Mouse (Mus musculus) adrenal gland, postnatal 36 days (tissue): Measurements from ENCODE around the gene Tbc1d22a. TPM values are rescaled to one million over a fixed set of nuclear protein-coding genes. Genes with fewer than 3 reads are reported as not detected.

ENCODE experiments used
- DNase-seq, 2 experiments: peaks; one replicate each; pipeline ENCODE4 v3.0.0; 2021; ENCODE audit warnings: mixed read lengths in 1 of 2
- total RNA-seq, 2 experiments: library from RNA; stranded (reverse); gene quantifications; 2 replicates each; pipeline ENCODE4 v1.2.3; 2021

Gene Tbc1d22a
- total RNA-seq, 2 experiments from 2014 or later = 28.9 to 35.6 TPM

DNA sequence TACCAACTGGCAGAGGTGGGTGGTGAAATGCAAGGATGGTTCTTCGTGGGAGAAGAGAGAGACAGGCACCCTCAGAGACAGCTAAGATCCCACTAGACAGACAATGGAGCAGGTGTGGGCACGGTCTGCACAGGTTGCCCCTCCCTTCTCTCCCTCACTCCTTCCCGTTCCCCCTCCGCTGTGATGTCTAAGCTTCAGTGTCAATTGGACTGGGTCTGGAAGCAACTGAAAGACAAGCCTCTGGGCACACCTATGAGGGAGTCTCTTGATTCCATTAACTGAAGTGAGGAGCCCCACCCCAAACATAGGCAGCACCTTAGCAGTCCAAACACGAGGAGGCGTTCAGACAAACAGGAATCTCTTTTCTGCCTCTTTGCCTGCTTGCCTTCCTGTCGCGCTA is 293.3 kb downstream of the Tbc1d22a start:
- DNase-seq = no peak

DNA sequence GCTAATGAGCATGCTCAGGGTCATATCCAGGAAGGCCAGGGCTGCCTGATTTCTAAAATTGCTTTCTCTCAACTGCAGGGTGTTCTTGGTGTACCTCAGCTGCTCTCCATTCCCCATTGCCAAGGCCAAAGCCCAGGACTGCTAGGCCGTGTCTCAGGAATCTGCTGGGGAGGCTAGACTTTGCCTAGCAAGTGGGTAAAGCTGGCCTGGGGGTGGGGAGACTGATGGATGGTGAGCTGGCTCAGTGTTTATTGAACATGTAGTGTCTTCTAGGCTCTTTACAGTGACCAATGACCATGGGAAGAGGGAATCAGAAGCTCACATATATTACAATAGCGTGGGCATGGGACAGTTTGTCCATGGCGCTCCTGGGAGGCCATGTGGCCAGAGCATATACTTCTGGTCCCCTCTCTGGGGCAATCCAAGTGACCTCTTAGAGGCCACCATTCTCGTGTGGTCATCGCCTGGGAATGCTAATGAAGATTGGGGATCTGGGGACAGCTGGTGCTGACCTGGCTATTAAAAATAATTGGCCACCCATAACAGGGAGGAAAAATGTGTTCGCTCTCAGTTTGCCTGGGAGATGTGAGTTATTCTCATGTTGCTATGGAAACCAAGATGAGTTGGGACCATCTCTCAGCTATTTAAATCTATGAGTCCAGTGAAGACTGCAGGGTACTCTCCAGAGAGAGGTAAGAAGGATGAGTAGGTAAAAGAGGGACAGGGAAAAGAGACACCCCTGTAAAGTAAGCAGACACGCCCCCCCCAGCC is 294.3 kb downstream of the Tbc1d22a start:
- no peak for DNase-seq

DNA sequence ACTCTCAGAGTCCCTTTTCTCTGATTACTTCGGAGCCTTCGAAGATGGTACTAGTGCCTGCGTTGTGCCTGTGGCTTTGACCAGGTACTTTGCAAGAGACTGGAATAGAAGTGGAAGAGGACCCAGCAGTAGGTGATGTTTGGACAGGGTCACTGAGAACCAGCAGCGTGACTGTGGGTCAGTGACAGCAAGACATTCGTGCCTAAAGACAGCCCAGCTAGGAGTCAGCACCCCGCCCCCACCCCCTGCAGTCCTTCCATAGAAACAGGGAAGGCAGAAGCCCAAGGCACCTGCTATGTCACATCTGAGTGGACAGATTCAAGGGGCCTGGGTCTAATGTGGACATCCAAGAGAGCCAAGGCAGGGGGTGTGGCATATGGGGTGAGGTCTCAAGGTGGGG is 295.3 kb downstream of the Tbc1d22a start:
- DNase-seq = no peak

GRCm38 (mm10) chr15:86511181-86511580 is 296.9 kb downstream of the Tbc1d22a start:
- DNase-seq = no peak

GRCm38 (mm10) chr15:86513336-86513735 is 299.1 kb downstream of the Tbc1d22a start:
- DNase-seq = no peak

- no peak for DNase-seq
Measured at GRCm38 (mm10) chr15:86520201-86520600, 305.9 kb downstream of the Tbc1d22a start.

DNA sequence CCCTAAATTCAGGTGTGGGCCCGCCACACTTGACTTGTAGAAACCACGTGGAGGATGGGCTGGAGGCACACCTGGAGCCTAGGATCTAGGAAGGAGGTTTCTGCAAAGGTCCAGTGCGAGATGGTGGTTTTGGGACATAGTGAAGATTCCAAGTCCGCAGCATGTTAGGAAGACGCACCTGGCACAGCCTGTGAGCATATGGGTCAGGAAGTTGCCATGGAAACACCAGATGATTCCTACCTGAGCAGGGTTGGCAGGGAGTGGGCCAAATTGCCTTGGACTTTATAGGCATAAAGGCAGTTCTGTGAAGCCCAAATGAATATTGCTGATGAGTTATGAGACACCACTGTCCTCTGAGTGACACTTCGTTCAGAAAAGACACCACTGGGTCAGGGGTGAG is 321.1 kb downstream of the Tbc1d22a start:
- DNase-seq = no peak

GRCm38 (mm10) chr15:86542371-86542770 is 328.1 kb downstream of the Tbc1d22a start:
- DNase-seq = no peak

DNA sequence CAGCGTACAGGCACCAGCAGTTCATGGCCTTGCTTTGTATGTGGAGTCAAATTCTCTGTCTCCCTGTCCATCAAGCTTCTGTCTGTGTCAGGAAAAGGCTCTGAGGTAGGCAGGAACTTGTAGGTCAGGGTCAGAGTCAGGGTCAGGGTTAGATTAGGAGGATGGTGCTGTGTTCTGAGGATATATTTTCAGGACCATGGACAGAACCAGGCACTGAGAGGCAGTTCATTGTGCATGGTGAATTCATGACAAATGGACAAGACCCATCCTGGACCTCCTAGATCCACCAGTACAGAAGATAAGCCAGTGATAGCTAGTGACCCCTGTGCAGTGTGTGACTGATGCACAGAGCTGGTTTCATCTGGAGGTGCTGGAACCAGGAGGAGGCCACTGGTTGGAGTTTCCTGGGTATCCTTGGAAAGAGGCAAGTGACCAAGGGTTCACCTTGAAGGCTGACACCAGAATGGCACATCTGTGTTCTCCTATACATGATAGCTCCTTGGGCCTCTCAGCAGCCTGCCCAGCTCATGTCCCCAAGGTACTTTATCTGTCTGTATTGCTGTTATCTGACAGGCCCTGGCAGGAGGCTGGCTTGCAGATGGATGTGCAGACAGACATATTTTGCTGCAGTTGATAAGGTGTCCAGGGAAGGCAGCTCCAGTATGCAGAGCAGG is 330.0 kb downstream of the Tbc1d22a start:
- DNase-seq = no peak

Other genes starting within 250 kb of the Tbc1d22a start
- 1 to 10 TPM; 5.1 to 6.3 TPM for gene Celsr1, start 180.7 kb upstream of the Tbc1d22a start, total RNA-seq
- gene Gramd4, start 156.8 kb upstream of the Tbc1d22a start, total RNA-seq = 10 to 100 TPM; 13.9 to 18.7 TPM
- 10 to 100 TPM; 27.1 to 74.2 TPM for gene Cerk, start 28.3 kb upstream of the Tbc1d22a start, total RNA-seq